In the genomic region with DNA sequence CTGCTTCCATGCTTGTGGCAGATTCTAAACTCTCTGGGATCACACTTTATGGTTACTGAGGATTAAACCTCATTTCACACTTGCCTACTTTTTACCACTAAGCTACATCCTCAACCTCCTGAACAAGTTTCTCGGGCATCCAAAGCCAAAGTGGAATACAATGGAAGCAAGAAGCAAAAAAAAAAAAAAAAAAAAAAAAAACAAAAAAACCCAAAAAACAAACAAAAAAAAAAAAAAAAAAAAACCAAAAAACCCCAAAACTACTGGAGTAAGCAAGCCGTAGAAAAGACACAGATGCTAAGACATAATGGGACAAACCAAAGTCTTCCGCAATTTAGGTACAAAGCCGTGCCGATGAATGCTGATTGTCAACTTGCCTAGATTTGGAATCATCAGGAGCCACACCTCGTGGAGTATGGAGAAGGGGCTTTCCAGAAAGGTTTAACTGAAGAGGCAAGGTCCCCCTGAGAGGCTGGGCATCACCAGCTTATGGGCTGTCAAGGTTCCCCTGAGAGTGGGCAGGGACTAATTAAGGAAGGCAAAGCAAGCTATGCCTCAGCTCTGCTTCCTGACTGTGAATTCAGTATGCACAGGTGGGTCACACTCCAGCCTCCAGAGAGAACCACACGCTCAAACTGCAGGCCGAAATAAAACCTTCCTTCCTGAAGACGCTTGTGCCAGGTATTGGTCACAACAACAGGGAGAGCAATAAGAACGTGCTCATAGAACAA, we compare ENCODE assay signal across 31 mouse cellular contexts.
"Had no signal": no experiment of that assay in that cellular context is flagged by ENCODE, and none has a peak within 500 bp of the region (broad histone marks: within the 10 kb centered on the region; RNA-seq: fewer than 3 reads in every experiment).

No protein-coding gene starts in this region.

- ATAC-seq: liver, embryonic 12.5 days; liver, postnatal 0 days; lung, postnatal 0 days; midbrain, embryonic 13.5 days; midbrain, embryonic 16.5 days had no signal

- H3K27ac ChIP-seq: limb, embryonic 10.5 days; limb, embryonic 12.5 days; limb, embryonic 13.5 days; limb, embryonic 15.5 days; liver, embryonic 12.5 days; liver, embryonic 13.5 days; liver, embryonic 14.5 days; liver, embryonic 15.5 days; lung, embryonic 15.5 days; macrophage; midbrain, embryonic 10.5 days; midbrain, embryonic 12.5 days; midbrain, embryonic 13.5 days; neural tube, embryonic 12.5 days; neural tube, embryonic 13.5 days had no signal

- H3K4me3 ChIP-seq: limb, embryonic 10.5 days; limb, embryonic 12.5 days; limb, embryonic 13.5 days; limb, embryonic 15.5 days; liver, embryonic 12.5 days; liver, embryonic 13.5 days; liver, embryonic 15.5 days; lung, embryonic 15.5 days; megakaryocyte, embryonic 14.5 days; midbrain, embryonic 10.5 days; midbrain, embryonic 12.5 days; midbrain, embryonic 13.5 days; myocyte; neural tube, embryonic 12.5 days; neural tube, embryonic 13.5 days had no signal

- H3K27me3 ChIP-seq: limb, embryonic 13.5 days; limb, embryonic 15.5 days; liver, embryonic 12.5 days; liver, embryonic 13.5 days; liver, embryonic 15.5 days; lung, embryonic 15.5 days; megakaryocyte, embryonic 14.5 days; midbrain, embryonic 13.5 days; neural tube, embryonic 12.5 days; neural tube, embryonic 13.5 days had no signal

- H3K36me3 ChIP-seq: limb, embryonic 10.5 days; limb, embryonic 12.5 days; limb, embryonic 13.5 days; limb, embryonic 15.5 days; liver, embryonic 12.5 days; liver, embryonic 13.5 days; liver, embryonic 15.5 days; lung, embryonic 15.5 days; midbrain, embryonic 10.5 days; midbrain, embryonic 12.5 days; midbrain, embryonic 13.5 days; neural tube, embryonic 12.5 days; neural tube, embryonic 13.5 days had no signal

- H3K4me2 ChIP-seq: limb, embryonic 12.5 days; limb, embryonic 13.5 days; limb, embryonic 15.5 days; liver, embryonic 11.5 days; liver, embryonic 12.5 days; liver, embryonic 13.5 days; liver, embryonic 15.5 days; lung, embryonic 14.5 days; lung, embryonic 15.5 days; midbrain, embryonic 12.5 days; midbrain, embryonic 13.5 days; neural tube, embryonic 12.5 days; neural tube, embryonic 13.5 days had no signal

- H3K9me3 ChIP-seq: limb, embryonic 10.5 days; limb, embryonic 15.5 days; liver, embryonic 13.5 days; liver, embryonic 15.5 days; lung, embryonic 15.5 days had no signal

- H3K4me1 ChIP-seq: limb, embryonic 10.5 days; limb, embryonic 12.5 days; limb, embryonic 13.5 days; limb, embryonic 15.5 days; liver, embryonic 12.5 days; liver, embryonic 13.5 days; liver, embryonic 15.5 days; lung, embryonic 15.5 days; megakaryocyte, embryonic 14.5 days; midbrain, embryonic 10.5 days; midbrain, embryonic 12.5 days; neural tube, embryonic 12.5 days; neural tube, embryonic 13.5 days had no signal

- DNase-seq: left cerebral cortex, postnatal 4 days; liver; liver, embryonic 13.5 days; liver, postnatal 0 days; lung, adult 18-20 months; lung, adult 2 months; lung, embryonic 14.5 days; lung, postnatal 10 days; lung, postnatal 14 days; lung, postnatal 36 days; lung, postnatal 4 days; midbrain, embryonic 14.5 days had no signal

- H3K9ac ChIP-seq: limb, embryonic 12.5 days; limb, embryonic 13.5 days; limb, embryonic 15.5 days; liver, embryonic 12.5 days; liver, embryonic 13.5 days; liver, embryonic 14.5 days; liver, embryonic 15.5 days; liver, postnatal 0 days; lung, embryonic 14.5 days; lung, embryonic 15.5 days; midbrain, embryonic 12.5 days; midbrain, embryonic 13.5 days; neural tube, embryonic 12.5 days; neural tube, embryonic 13.5 days had no signal
